Mouse (Mus musculus) ES-Bruce4 (cell line): ENCODE results near the gene Slc30a2.

Source experiments
- CTCF ChIP-seq: IDR thresholded peaks from one replicate; pipeline ENCODE4 v1.8.1; 2011; ENCODE audit warnings: low read depth, low read length
- POLR2A ChIP-seq: IDR thresholded peaks from one replicate; pipeline ENCODE4 v1.8.1; 2011; ENCODE audit warnings: low read length; ENCODE audit not compliant: insufficient read depth

DNA sequence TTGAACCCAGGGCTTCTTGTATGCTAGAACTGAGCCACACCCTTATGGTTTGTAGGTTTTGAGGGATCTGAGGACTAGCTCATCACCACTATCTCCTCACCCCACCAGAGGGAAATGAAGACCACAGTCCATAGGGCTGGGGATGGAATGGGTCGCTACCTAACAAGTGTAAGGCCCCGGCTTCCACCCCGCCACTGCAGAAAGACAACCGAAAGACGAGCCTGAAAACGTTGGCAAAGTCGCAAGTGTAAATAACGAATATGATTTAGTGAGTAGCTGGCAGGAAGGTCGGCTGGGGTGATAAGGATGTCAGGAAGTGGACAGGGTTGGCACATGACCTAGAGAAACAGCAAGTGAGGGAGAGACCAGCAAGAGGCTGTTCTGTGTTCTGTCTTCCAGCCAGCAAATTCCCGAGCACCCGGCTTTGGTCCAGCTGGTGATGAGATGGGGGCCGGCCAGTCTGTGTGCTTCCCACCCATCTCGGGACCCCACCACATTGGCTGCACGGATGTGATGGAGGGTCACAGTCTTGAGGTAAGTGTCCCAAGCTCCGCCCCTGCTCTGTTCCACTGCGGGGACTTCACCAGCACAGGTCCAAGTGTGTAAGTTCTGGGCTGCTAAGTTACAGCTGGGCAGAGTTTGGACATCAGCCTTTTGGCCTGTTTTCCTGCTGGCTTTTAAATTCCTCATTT lies 59.7 kb downstream of the Slc30a2 start:
- no peak for TF ChIP-seq POLR2A
- TF ChIP-seq CTCF = no peak
